Mouse (Mus musculus) neural tube, embryonic 10.5 days (tissue): ENCODE measurements around the gene Baiap2l2.
A peak's percentile ranks its signal among the peaks of the same experiment; 100 is the strongest.

ENCODE experiments used
- DNase-seq: peaks from one replicate; pipeline ENCODE4 v3.0.0-alpha.2; 2017; ENCODE audit warnings: low spot score; ENCODE audit errors: extremely low spot score

Baiap2l2 gene

GRCm38 (mm10) chr15:79303725-79304124 is 18.4 kb upstream of the Baiap2l2 start:
- DNase-seq, result no peak

DNA sequence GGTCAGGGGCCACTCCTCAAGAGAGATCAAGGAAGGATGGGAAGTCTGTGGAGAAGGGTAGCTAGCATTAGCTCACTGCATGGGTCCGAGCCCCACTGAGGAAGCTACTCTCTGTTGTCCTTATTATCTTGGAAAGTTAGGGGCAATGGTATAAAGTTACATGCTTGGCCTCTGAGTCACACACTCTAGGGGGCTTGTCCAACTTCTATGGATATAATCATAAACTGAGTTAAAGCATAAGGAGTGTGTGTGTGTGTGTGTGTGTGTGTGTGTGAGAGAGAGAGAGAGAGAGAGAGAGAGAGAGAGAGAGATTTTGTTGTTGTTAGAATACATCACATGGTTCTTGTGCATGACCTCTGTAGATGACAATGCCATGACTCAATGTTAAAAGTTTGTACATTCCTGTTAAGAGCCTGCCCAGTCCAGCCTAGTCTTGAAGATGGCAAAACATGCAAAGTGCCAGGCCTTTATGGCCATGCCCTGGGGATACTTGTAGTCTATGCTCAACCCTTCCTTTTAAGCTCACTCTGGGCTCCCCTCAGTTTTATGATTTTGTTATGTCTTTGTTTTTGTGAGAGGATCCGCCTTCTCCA is 14.3 kb upstream of the Baiap2l2 start:
- DNase-seq, result no peak

DNA sequence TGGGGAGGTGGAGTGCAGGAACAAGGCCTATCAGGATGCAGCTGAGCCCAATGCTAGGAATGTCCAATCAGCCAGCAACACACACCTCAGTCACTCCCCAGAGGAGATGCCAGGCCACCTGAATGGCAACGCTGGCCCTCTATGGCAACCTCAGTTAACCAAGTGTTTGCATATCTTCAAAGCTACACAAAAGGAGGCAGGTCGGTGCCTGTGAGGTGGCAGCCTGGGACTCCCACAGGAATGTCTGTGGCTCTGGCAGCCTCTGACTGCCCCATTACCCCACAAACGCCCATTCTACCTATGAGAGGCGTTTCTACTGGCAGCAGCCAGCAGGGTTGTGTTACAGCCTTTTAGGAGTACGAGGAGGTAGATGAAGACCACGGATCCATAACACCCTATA is 13.2 kb upstream of the Baiap2l2 start:
- DNase-seq, result no peak

DNA sequence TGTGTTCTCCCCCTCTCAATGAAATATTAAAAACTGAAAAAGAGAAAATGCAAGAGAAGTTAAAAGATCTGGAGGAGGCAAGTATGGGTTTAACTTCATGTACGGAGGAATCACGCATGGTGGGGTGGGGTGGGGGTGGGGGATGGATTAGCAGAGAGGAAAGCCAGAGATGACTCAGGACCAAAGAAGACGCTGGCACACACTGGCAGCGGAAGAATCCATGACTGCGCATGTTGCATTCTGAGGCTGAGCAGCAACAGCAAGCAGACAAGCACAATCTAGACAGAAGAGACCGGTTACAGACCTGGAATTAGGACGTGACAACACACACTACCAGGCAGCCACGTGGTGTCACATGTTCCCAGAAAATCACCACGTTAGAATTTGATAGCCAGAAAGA is 7.4 kb upstream of the Baiap2l2 start:
- DNase-seq, result no peak

DNA sequence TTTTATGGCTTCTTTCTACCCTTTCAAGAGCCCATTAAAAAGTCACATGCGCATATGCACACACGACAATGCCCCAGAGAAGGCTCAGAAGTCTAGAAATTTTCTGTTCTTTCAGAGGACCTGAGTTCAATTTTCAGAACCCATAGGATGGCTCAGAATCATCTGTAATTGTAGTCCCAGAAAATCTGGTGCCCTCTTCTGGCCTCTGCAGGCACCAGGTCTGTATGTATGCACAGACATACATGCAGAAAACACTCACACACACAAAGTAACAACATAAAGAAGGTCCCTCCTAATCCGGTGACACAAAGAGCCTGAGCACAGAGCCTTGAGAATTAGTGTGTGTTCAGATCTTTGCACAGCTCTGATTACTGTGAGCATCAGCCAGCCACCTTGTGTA is 5.0 kb upstream of the Baiap2l2 start:
- DNase-seq, result no peak

GRCm38 (mm10) chr15:79289441-79289840 is 4.1 kb upstream of the Baiap2l2 start:
- no peak for DNase-seq

DNA sequence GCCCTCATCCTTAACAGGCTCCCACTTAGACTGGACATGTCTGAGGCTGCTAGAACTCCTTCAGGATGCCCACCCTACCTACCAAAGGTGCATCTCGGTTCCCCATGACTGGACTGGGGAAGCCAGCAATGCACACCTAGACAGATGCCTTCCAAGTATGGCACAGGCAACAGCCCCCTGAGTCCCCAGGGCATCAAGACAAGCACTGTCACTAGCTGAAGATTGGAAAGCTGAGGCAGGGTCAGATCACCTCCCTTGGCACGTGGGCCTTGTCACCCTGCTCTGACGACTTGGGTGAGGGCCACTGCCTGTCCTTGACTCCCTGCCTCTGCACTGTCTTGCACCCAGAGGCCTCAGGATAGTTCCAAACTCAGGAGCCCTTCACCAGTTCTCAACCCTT is 3.0 kb upstream of the Baiap2l2 start:
- DNase-seq, result no peak

DNA sequence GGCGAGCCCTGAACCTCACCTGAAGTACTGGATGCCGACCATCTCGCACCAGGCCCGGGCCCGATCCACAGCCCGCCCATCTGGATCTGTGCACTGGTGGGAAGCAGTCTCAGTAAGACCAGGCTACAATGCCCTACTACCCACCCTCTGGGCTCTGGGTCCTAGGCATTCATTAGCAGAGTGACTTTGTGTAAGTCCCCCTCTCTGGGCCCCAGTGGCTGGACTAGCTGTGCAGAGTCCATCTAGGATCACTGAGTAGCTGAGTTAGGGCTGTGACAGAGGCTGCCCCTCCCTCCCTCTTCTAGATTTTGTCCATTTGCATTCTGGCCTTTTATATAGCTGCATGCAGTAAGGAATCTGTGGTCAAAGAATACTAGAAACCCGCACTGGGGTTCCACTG is 1.8 kb upstream of the Baiap2l2 start:
- no peak for DNase-seq

DNA sequence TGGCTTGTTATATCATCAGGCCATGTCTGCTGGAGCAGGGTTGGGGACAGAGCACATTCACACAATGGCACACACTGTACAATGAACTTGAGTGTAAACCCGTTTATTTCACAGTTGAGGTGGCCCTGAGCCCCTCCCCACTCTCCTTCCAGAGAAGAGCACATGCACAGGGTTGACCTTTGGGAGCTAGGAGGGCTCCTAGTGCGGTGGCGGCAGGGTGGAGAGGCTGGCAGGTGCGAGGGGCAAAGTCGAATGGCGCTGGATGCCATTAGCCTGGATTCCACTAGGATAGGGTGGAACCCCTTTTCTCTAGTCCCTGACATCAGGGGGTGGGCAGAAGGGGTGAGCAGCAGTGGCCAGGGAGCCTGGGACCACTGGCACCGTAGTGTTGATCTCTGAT is 804 bp upstream of the Baiap2l2 start:
- no peak for DNase-seq

DNA sequence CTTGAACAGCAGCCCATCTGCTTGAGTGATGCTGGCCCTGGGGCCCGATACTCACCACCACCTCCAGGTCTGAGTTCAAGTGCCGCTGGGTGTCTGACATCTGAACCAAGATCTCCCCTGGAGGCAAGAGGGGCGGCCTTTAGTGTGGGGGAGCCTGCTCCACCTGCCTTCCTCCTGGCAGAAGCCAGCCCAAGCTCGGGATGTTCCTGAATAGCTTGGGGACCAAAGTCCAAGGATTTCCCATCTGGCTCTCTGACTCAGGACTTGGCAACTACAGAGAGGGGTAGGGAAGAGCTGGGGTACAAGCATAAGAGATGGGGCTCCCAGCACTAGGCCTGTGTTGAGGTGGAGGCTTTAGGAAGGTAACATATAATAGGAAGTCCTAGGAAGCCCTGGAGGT is 2.0 kb downstream of the Baiap2l2 start:
- no peak for DNase-seq

GRCm38 (mm10) chr15:79282434-79282833 is 2.9 kb downstream of the Baiap2l2 start:
- no peak for DNase-seq

DNA sequence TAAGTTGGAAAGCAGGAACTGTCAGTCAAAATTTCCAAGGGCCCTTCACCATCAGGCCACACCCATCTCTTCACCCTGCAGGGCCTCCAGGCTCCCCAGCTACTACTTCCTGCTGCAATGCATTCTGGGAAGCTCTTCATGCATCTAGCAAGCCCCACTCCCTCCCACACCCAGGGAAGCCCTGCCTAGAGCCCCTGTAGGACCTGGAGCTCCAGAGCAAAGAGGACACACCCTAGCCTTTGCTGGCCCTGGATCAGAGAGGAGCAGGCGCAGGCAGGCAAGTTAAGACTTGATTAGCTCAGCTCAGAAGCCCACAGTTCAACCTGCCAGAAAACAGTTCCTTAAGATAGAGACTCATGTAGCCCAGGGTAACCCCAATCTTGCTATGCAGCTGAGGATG is 3.9 kb downstream of the Baiap2l2 start:
- DNase-seq, result no peak

DNA sequence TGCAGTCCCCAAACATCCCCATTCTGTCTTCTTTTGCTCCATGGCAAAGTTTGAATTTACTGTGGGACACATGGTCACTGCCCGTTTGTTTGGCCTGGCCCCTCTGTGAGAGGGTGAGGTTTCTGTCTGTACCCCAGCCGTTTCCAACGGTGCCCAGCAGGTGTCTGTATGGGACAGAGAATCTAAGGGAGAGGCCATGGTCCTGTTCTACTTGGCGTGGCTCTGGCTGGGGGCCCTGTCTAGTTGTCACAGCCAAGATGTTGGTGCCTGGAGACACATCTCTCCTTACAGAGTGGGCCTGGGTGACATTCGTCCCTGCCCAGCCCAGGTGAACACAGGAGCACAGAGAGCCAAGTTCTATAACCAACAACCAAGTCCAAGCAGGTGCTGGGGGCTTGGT is 4.5 kb downstream of the Baiap2l2 start:
- DNase-seq, result no peak

GRCm38 (mm10) chr15:79280209-79280608 is 5.1 kb downstream of the Baiap2l2 start:
- no peak for DNase-seq

DNA sequence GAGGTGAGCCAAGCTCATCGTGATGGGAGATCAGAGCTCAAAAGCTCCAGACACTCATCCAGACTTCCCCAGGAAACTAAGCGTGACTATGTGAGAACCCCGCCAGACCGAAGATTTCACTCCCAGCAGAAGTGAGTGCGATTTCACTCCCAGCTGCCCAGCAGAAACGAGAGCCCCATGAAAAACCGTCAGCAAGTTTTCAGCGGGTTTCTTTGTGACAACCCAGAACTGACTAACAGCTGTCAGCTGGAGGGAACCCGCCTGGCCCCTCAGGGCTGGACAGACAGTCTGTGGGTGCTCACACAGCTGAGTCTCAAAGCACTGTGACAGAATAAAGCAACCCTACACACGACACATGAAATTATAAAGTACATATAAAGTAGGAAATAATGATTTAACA is 7.6 kb downstream of the Baiap2l2 start:
- DNase-seq, result no peak

- DNase-seq, result no peak
These were observed 12.3 kb downstream of the Baiap2l2 start for GRCm38 (mm10) chr15:79273020-79273419.

GRCm38 (mm10) chr15:79271124-79271746 is 14.1 kb downstream of the Baiap2l2 start:
- peak; percentile 66 for DNase-seq

- DNase-seq, result peak; percentile 66
These were observed 14.8 kb downstream of the Baiap2l2 start for GRCm38 (mm10) chr15:79270317-79271123.

GRCm38 (mm10) chr15:79268521-79268920 is 16.8 kb downstream of the Baiap2l2 start:
- DNase-seq, result no peak

DNA sequence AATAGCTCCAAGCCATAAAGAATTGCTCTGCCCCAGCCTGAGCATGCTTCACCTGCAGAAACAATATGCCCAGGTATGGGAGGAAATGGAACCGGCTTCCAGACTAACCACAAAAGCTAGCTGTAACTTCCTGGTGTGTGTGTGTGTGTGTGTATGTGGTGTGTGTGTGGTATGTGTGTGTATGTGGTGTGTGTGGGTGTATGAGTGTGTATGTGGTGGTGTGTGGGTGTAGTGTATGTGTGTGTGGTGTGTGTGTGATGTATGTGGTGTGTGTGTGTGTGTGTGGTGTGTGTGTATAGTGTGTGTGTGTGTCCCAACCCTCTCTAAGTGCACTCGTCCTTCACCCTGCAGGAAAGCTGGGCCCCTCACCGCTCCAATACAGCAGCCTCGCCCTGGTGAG is 20.0 kb downstream of the Baiap2l2 start:
- DNase-seq, result no peak

GRCm38 (mm10) chr15:79263726-79264125 is 21.6 kb downstream of the Baiap2l2 start:
- DNase-seq, result no peak

DNA sequence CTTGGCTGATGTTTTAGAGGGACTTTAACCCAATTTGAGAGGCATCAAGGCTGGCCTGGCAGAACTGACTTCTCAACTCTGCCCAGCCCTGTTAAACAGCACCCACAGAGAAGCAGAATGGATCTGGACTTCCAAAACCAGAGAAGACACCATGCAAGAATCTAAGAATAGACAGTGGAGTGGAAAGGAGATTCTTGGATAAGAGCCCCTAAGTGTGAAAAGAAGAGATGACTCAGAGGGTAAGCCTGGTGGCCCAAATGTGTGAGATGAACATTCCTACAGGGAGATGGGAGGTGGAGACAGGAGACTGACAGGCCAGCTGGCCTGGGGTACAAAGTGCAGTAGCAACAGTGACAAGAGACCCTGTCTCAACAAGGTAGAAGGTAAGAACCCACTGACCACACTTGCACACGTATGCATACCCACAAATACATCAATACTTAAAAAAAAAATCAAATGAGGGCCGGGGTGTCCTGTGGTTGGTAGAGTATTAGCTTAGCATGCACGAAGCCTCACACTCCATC is 22.5 kb downstream of the Baiap2l2 start:
- no peak for DNase-seq
